Mouse (Mus musculus) MEL (cell line): ENCODE results near the gene Grcc10.

Source experiments
- CHD2 ChIP-seq: IDR thresholded peaks from 2 replicates; pipeline ENCODE4 v1.6.1; 2011; ENCODE audit warnings: low read length, improper control_type of control experiment
- CTCF ChIP-seq, 3 experiments: IDR thresholded peaks in 2 of 3; conservative IDR thresholded peaks in 1 of 3; 2 replicates each; pipeline ENCODE4 v1.5.1; 2011 to 2012; ENCODE audit warnings: low read length in 3 of 3, low read depth in 2 of 3, mild to moderate bottlenecking in 2 of 3, improper control_type of control experiment in 1 of 3, inconsistent platforms in 1 of 3, mixed read lengths in 1 of 3, moderate library complexity in 1 of 3; ENCODE audit not compliant: control insufficient read depth in 1 of 3, insufficient read depth in 1 of 3, poor library complexity in 1 of 3, severe bottlenecking in 1 of 3
- GABPA ChIP-seq: IDR thresholded peaks from 2 replicates; pipeline ENCODE4 v1.6.1; 2012; ENCODE audit warnings: low read depth, mild to moderate bottlenecking, inconsistent platforms, low read length, improper control_type of control experiment, moderate library complexity
- JUND ChIP-seq: IDR thresholded peaks from 2 replicates; pipeline ENCODE4 v1.6.1; 2011; ENCODE audit warnings: low read depth, mild to moderate bottlenecking, improper control_type of control experiment, low read length
- MAFK ChIP-seq: IDR thresholded peaks from 2 replicates; pipeline ENCODE4 v1.6.1; 2011; ENCODE audit warnings: low read depth, mild to moderate bottlenecking, low read length, improper control_type of control experiment, borderline replicate concordance
- MAZ ChIP-seq: IDR thresholded peaks from 2 replicates; pipeline ENCODE4 v1.6.1; 2012; ENCODE audit warnings: low read depth, mild to moderate bottlenecking, inconsistent platforms, low read length, improper control_type of control experiment
- MXI1 ChIP-seq: IDR thresholded peaks from 2 replicates; pipeline ENCODE4 v1.6.1; 2011; ENCODE audit warnings: mild to moderate bottlenecking, low read depth, low read length, improper control_type of control experiment
- MYC ChIP-seq: IDR thresholded peaks from 2 replicates; pipeline ENCODE4 v1.6.1; 2011; ENCODE audit warnings: low read depth, mild to moderate bottlenecking, low read length, improper control_type of control experiment, moderate library complexity
- NELFE ChIP-seq: IDR thresholded peaks from 2 replicates; pipeline ENCODE4 v1.6.1; 2011; ENCODE audit warnings: low read depth, low read length, improper control_type of control experiment
- NRF1 ChIP-seq: IDR thresholded peaks from 2 replicates; pipeline ENCODE4 v1.6.1; 2014; ENCODE audit warnings: low read depth, mild to moderate bottlenecking, inconsistent platforms, low read length, improper control_type of control experiment, moderate library complexity; ENCODE audit not compliant: poor library complexity, insufficient read depth, severe bottlenecking
- POLR2A ChIP-seq, 2 experiments: IDR thresholded peaks; 2 replicates each; pipeline ENCODE4 v1.6.1; 2011 to 2012; ENCODE audit warnings: low read length in 2 of 2, mild to moderate bottlenecking in 2 of 2, control low read depth in 1 of 2, improper control_type of control experiment in 1 of 2, low read depth in 1 of 2, moderate library complexity in 1 of 2; ENCODE audit not compliant: control insufficient read depth in 1 of 2, insufficient read depth in 1 of 2, poor library complexity in 1 of 2
- TAL1 ChIP-seq: IDR thresholded peaks from 2 replicates; pipeline ENCODE4 v1.6.1; 2012; ENCODE audit warnings: mild to moderate bottlenecking, inconsistent platforms, low read length, moderate library complexity, mixed read lengths
- TCF12 ChIP-seq: IDR thresholded peaks from 2 replicates; pipeline ENCODE4 v1.6.1; 2014; ENCODE audit warnings: low read depth, mild to moderate bottlenecking, inconsistent platforms, low read length, improper control_type of control experiment, moderate library complexity
- ZMIZ1 ChIP-seq: IDR thresholded peaks from 2 replicates; pipeline ENCODE4 v1.6.1; 2012; ENCODE audit warnings: low read depth, mild to moderate bottlenecking, inconsistent platforms, low read length, improper control_type of control experiment, moderate library complexity

GRCm38 (mm10) chr6:124716864-124717490 lies 24.2 kb downstream of the Grcc10 start:
- TF ChIP-seq CTCF (IDR thresholded peaks at IDR 0.05 in 2 of 3, conservative IDR thresholded peaks at IDR 0.05 in 1 of 3; ENCODE audit: control insufficient read depth in 1 of 3, insufficient read depth in 1 of 3, low read depth in 2 of 3, low read length in 3 of 3, poor library complexity in 1 of 3, severe bottlenecking in 1 of 3) (peak in 2 of 3 experiments; percentile 44 to 71; a peak in 5 of 6 replicates), JUND (no peak), TAL1 (no peak), MYC (no peak), TCF12 (no peak), POLR2A (IDR thresholded peaks at IDR 0.05; ENCODE audit: control insufficient read depth in 1 of 2, insufficient read depth in 1 of 2, low read depth in 1 of 2, low read length in 2 of 2, poor library complexity in 1 of 2) (0 out of 4 replicates have a peak, but pooled peaks of 1 of the 2 experiments have one; percentile 44), CHD2 (no peak), MXI1 (no peak), NELFE (no peak), MAFK (no peak), NRF1 (no peak), GABPA (no peak), MAZ (no peak), ZMIZ1 (no peak)
